Mouse (Mus musculus): ENCODE measurements at regions not wholly inside any gene's neighbourhood (a gene's known extent, or its start where the extent isn't known, plus 50 kb on each side); places are given as distances from the start of the nearest gene placed in this dataset.

DNA sequence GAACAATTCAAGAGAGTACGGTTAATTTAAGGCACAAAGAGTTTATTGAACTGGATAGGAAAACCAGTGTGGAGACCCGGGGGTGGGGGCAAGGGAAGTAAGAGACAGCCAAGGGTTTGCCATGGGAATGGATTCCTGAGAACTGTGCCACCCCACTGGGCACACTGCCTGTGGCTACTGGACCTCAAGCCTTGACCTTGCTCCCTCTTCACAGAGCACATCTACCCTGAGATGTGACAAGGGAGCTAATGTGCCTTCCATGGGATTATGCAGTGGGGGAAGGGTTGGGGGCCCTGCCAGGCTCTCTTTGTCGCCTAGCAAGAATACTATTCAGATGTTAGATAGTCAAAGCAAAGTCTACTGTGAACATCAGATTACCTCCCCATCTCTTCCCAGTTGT lies 294.2 kb upstream of the Stt3b start:
- no peak for TF ChIP-seq POLR2A (IDR thresholded peaks at IDR 0.05; ENCODE audit: insufficient read depth, low read length)
- no peak for TF ChIP-seq CTCF (IDR thresholded peaks at IDR 0.05; ENCODE audit: low read depth, low read length)

Data from ES-Bruce4 (cell line).